Mouse (Mus musculus) natural killer cell, adult 2 months (primary cell): ENCODE measurements around the gene Gm9508.

Experiments
- DNase-seq, 2 experiments: peaks; one replicate each; pipeline ENCODE4 v3.0.0; 2022; ENCODE audit warnings: low spot score in 2 of 2

Gm9508 gene

GRCm38 (mm10) chr10:77670710-77671109 is 26.3 kb downstream of the Gm9508 start:
- DNase-seq = no peak

GRCm38 (mm10) chr10:77667402-77667801 is 29.6 kb downstream of the Gm9508 start:
- DNase-seq = no peak

DNA sequence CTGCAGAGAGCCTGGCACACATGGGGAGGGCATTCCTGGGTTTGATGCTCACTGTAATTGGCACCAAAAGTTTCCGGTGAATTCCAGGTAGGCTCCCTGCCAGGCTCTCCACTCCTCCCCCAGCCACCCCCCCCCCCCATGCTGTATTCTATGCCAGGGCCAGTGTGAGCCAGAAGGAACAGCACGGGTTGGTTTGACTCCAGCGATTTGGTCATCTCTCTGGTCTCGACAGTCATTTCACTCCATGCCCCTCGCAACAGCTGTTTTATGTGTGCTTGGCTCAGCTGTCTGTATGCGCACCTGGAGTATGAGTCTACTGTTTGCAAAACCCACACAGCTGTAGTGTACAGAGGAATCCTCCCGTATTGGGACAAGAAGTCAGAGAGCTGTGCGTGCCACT is 30.7 kb downstream of the Gm9508 start:
- no peak for DNase-seq

DNA sequence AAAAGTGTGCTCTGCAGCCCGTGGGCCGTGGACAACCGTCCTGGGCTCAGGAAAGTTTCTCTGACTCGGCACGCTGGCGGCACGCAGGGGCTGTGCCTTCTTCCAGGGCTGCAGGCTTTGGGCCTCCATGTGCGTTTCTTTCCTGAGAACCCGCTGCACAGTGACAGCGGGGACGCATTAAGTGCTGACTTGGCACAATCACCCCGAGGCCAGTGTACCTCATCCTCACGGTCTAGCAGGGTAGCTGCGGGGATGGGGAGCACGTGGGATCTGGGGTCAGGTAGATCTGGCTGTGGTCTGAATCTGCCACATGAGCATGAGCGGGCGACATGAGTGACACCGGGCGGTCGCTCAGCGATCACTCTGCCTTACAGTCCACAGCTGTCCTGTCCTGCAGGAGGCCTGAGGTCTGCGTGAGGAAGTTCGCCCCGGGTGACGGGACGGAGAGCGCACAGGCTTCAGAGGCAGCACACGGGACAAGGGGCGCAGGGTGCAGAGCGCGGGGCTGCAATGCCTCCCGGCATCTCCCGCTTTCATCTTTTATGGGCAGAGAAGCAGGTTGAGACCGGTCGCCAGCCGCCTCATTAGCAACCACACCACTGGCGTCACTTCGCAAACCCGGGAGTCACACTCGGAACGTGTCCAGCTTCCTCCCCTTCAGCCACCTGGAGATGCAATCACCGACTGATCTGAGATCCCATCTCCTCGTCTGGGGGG is 32.9 kb downstream of the Gm9508 start:
- DNase-seq = no peak

GRCm38 (mm10) chr10:77658286-77658994 is 38.6 kb downstream of the Gm9508 start:
- peak in 1 of 2 experiments; percentile 33 for DNase-seq

DNA sequence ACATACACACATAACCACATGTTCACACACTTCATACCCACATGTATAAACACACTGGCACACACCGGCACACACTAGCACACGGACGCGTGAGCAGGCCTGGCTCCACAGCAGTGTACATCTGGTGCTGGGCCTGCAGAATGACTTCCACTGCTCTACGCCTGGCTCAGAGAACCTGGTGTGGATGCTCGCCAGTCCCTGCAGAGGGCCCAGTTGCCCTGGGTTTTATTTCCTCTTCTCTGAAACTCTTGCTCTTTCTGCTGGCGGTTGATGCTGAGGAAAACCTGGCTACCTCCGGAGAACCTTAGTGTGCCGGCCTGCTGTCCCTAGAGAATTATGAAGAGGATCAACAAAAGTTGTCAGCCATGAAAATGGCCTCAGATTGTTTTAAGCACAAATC is 45.0 kb downstream of the Gm9508 start:
- DNase-seq = peak in 1 of 2 experiments; percentile 30

GRCm38 (mm10) chr10:77647901-77648300 is 49.1 kb downstream of the Gm9508 start:
- no peak for DNase-seq

- DNase-seq = no peak
Measured at GRCm38 (mm10) chr10:77647461-77647860, 49.6 kb downstream of the Gm9508 start.
